Mouse (Mus musculus) retina, adult 2 months (tissue): Measurements from ENCODE around the gene Rasip1.

Experiments
- DNase-seq: peaks from one replicate; pipeline ENCODE4 v3.0.0-alpha.2; 2012; ENCODE audit warnings: low read depth, low spot score

The Rasip1 gene

GRCm38 (mm10) chr7:45627261-45627660 is at the start of gene Rasip1:
Gene Rasip1 (plus strand): TSS chr7:45627488.
- no peak for DNase-seq

DNA sequence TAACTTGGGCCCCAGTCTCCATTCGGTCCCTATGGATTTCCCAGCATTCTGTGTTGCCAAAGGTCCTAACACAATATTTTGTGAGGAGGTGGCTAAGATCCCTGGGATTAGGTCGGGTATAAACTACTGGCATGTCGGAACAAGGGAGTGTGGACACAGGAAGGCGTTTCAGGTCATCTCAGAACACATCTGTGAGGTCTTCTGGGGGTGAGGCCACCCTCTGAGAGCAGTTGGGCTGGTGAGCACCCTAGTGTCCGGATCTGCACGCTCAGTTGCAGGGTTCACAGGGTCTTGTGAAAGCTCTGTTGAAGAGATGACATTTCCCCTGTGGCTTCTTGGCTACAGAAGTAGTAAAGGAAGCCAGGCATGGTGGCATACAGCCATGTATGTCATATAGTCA is 41.4 kb upstream of the Rasip1 start:
- DNase-seq: no peak

DNA sequence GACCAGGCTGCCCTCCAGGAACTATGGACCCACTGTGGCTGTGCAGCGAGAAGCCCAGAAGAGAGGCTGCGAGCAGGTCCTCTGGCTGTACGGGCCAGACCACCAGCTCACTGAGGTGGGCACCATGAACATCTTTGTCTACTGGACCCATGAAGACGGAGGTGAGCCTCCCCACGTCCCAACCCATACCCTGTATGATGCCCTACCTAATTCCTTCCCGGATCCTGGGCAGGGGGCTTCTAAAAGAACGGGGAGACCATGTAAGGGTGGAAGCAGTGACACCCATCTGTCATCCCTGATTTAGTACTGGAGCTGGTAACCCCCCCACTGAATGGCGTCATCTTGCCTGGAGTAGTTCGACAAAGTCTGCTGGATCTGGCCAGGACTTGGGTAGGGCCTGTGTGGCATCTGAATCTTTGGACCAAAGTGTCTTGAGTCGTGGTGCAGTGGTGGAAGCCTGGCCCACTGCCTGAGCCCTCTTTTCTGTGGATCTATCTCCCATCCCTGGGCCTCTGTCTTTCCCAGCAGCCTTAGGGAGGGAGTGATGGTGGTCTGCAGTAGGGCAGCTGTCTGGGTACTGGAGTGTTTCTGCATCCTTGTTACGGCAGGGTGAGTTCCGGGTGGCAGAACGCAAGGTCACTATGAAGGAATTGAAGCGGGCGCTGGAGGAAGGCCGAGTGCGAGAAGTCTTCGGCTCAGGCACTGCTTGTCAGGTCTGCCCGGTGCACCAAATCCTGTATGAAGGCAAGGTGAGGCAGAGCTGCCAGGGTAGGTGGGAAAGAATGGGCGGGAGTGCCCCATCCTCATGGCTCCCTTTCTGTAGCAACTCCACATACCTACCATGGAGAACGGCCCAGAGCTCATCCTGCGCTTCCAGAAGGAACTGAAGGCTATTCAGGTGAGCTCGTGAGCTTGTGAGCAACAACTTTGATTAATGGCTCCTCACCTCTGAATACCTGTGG is 39.4 kb upstream of the Rasip1 start:
- no peak for DNase-seq

GRCm38 (mm10) chr7:45589173-45589572 is 38.1 kb upstream of the Rasip1 start:
- peak; percentile 75 for DNase-seq

DNA sequence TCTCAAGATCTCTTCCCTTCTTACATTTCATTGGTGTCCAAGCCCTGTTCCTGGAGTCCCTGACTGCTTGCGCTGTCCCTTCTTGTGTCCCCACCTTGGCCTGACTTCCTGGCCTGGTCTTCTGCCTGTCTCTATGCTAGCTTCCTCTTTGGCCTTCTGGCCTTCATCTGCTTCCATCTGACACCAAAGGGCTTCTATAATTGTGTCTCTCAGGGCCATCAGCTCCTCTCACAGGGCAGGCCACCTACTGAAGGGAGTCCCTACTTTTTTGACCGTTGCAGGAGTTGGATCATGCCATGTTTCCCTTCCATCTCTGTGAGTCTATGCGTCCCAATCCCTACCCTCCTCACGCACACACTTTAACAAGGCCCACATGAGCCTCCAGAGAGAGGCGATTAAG is 37.4 kb upstream of the Rasip1 start:
- no peak for DNase-seq

DNA sequence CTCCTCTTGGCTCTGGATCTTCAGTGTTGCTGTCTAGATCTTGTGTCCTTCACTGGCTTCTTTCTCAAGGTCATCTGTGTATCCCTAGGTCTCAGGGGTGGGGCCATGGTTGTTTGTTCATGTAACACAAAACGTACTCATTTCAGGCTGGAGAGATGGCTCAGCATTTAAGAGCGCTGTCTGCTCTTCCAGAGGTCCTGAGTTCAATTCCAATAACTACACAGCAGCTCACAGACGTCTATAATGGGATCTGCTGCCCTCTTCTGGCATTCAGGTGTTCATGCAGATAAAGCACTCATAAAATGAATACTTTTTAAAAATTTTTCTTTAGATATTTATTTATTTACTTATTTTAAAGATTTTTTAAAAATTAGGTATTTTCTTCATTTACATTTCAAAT is 36.4 kb upstream of the Rasip1 start:
- no peak for DNase-seq

DNA sequence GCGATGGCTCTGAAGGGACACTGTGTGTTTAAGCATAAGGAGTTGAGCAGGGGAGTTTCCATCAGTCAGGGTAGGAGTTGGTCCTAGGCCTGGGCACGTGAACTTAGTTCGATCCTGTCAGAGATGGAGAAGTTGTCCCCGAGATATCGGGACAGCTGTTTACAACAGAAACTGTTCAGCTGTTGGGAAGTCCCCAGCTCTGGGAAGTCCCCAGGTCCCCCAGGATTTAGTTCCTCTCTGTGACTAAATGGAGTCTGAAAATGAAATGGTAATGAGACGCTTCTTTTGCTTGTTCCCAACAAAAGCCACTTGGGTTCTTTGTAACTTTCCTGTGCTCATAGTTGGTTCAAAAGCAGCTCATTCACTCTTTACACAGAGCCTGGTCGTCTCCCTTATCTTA is 35.4 kb upstream of the Rasip1 start:
- DNase-seq: no peak

- DNase-seq: no peak
Measured at GRCm38 (mm10) chr7:45593118-45593815, 34.0 kb upstream of the Rasip1 start.

- no peak for DNase-seq
Measured at GRCm38 (mm10) chr7:45595176-45595575, 32.1 kb upstream of the Rasip1 start.

DNA sequence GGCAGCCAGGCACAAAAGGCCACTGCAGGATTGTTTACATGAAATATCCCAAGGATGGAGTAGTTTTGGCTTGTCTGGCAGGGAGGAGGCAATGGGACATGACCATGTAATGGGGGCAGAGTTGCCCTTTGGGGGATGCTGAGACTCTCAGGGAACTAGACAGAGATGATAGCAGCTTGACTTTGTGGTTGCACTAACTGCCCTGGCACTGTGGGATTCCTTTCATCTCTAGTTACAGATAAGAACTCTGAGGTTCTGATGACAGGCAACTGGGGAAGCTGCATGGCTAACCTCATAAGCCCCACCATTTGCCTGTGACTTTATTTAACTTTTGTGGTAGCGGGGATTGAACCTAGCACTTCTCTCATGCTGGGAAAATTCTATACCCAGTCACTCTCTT is 31.2 kb upstream of the Rasip1 start:
- DNase-seq: no peak

GRCm38 (mm10) chr7:45597013-45597412 is 30.3 kb upstream of the Rasip1 start:
- no peak for DNase-seq

- no peak for DNase-seq
Measured at GRCm38 (mm10) chr7:45597527-45597926, 29.8 kb upstream of the Rasip1 start.

- no peak for DNase-seq
Measured at GRCm38 (mm10) chr7:45598960-45599879, 28.1 kb upstream of the Rasip1 start.

DNA sequence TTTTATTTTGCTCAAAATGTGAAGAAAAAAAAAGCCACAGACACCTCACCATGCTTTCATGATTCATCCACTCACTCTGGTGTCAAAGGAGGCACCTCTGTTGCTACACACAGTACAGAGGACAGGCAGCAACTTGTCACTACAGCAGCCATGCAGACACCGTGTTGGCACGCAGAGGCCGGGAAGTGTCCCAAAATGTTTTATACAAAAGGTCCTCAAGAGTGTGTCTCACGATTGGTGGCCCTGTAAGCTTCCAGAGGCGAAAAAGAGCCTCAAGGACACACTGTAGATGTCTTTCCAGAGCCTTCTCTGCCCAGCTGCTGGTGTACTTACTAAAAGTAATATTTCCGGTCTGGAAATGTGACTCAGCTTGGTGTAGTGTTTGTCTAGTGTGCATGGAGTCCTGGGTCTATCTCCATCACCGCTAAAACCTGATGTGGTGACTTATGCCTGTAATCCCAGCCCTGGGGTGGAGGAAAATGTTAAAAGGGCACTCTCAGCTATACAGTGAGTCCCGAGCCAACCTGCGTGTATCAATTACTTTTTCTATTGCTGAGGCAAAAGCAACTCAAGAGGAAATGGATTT is 21.5 kb upstream of the Rasip1 start:
- no peak for DNase-seq

DNA sequence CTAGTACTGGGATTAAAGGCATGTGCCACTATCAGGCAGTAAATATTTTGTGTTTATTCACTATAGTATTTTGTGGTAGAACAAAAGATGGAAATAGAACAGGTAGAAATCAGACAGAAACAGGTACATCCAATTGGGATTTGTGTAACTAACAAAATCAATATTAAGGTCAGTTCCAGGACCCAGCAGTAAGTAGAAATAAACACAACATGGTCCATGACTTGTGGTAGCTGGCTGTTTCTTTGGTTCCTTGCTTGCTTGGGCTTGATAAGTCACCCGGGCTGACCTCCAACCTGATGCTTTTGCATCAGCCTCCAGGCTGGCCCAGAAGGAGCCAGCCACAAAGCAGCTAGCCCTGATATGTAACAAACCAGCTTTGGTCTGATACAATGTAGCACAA is 17.8 kb upstream of the Rasip1 start:
- DNase-seq: no peak

- no peak for DNase-seq
Measured at GRCm38 (mm10) chr7:45616277-45616676, 11.0 kb upstream of the Rasip1 start.

- DNase-seq: no peak
Measured at GRCm38 (mm10) chr7:45617042-45617695, 10.1 kb upstream of the Rasip1 start, which contains the start of gene Fut1. Gene Fut1 (plus strand): TSS chr7:45617289.

- no peak for DNase-seq
Measured at GRCm38 (mm10) chr7:45618316-45618715, 9.0 kb upstream of the Rasip1 start.

GRCm38 (mm10) chr7:45619592-45619991 is 7.7 kb upstream of the Rasip1 start:
- DNase-seq: no peak

DNA sequence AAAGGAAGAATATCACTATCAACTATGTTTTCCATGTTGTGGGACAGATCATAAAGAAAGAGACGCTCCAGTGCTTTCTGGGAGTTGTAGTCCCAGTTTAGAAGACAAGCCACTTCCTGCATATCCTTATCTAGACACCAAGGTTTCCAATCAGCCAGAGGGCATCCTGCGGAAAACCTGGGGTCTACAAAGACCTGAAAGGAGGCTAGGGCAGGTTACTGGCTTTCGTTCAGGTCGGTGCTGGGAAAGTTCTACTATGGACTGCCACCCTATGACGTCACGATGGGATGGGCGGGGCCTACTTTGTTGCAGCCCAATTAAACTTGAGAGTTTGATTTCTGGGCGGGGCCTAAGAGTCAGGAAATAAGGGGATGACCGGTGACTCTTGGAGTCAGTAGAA is 5.8 kb upstream of the Rasip1 start, which contains the start of gene Izumo1:
Gene Izumo1 (plus strand): TSS at position 369 of the 400 bp plus-strand sequence.
- DNase-seq: no peak

DNA sequence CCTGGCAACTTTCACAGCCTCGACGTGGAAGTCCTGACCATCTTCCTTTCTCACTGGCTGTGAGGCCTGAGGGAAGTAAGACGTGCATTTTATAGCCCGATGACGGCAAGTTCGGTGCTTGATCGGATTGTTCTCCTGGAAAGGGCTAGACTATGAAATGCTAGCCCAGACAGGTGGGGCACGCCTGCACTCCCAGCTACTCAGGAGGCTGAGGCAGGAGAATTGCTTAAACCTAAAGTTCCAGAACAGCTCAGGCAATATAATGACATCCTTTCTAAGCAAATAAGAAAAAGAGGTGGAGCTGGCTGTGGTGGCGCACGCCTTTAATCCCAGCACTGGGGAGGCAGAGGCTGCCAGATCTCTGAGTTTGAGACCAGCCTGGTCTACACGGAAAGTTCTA is 3.8 kb upstream of the Rasip1 start:
- DNase-seq: no peak
